Comparison of ENCODE assay signal across 9 mouse cellular contexts in genomic region chr17:7863745-7864144, GRCm38 (mm10). TPM values are rescaled to one million over a fixed set of nuclear protein-coding genes. Genes with fewer than 3 reads are reported as not detected.
DNase-seq lines count a peak whose midpoint lies in the region; ATAC-seq and TF ChIP-seq lines count a peak whose summit lies in the region.
"Had no signal": no experiment of that assay in that cellular context is flagged by ENCODE, and none has a peak within 500 bp of the region (broad histone marks: within the 10 kb centered on the region; RNA-seq: fewer than 3 reads in every experiment).

No protein-coding gene starts in this region.

- DNase-seq in heart, postnatal 0 days (ENCODE audit: low spot score): peak; percentile 34
- no peak for DNase-seq in heart, embryonic 10.5 days (ENCODE audit: low spot score)
- peak; percentile 39 for DNase-seq in c-Kit-positive CD71-positive TER-119-positive erythroid progenitor cells, embryonic 14.5 days (ENCODE audit: low spot score)
- DNase-seq in gastrocnemius, adult 8-10 months (ENCODE audit: low spot score in 2 of 2): peak; percentile 17 to 49
- DNase-seq in layer of hippocampus, postnatal 36 days: peak; percentile 49 to 74
- DNase-seq in neural tube, embryonic 11.5 days (ENCODE audit: low spot score): peak; percentile 65
- peak; percentile 41 to 81 for DNase-seq in thymus, postnatal 10 days (ENCODE audit: low spot score in 2 of 2)

- H3K27me3 ChIP-seq in heart, postnatal 0 days (ENCODE audit: control insufficient read depth, insufficient read depth, low read length): peaks cover 8% of the 10 kb centered on the region; the same call in 1 of the 2 replicates
- peaks cover 10% of the 10 kb centered on the region for H3K27me3 ChIP-seq in heart, embryonic 10.5 days (ENCODE audit: insufficient read depth, poor library complexity, severe bottlenecking)
- H3K27me3 ChIP-seq in E14TG2a.4 (ENCODE audit: insufficient read depth, low read length): no peaks in the 10 kb centered on the region
- H3K27me3 ChIP-seq in neural tube, embryonic 11.5 days (ENCODE audit: control insufficient read depth, insufficient read depth, low read length): no peaks in the 10 kb centered on the region
- H3K27me3 ChIP-seq: embryonic facial prominence, embryonic 12.5 days had no signal

- H3K36me3 ChIP-seq in heart, postnatal 0 days (replicated peaks; ENCODE audit: control insufficient read depth, insufficient read depth, low read length): no peaks in the 10 kb centered on the region
- no peaks in the 10 kb centered on the region for H3K36me3 ChIP-seq in heart, embryonic 10.5 days
- H3K36me3 ChIP-seq in E14TG2a.4 (ENCODE audit: insufficient read depth, low read length): no peaks in the 10 kb centered on the region
- H3K36me3 ChIP-seq in neural tube, embryonic 11.5 days (ENCODE audit: control insufficient read depth, insufficient read depth, low read length): no peaks in the 10 kb centered on the region
- H3K36me3 ChIP-seq: embryonic facial prominence, embryonic 12.5 days had no signal

- H3K9ac ChIP-seq in heart, postnatal 0 days (replicated peaks; ENCODE audit: low read depth, low read length): no peak overlapping the region
- H3K9ac ChIP-seq in neural tube, embryonic 11.5 days (ENCODE audit: low read length): no peak overlapping the region
- H3K9ac ChIP-seq: embryonic facial prominence, embryonic 12.5 days had no signal

- TF ChIP-seq CTCF in heart, postnatal 0 days (IDR thresholded peaks at IDR 0.05; ENCODE audit: low read depth): peak; percentile 96
- TF ChIP-seq CTCF in E14TG2a.4 (conservative IDR thresholded peaks at IDR 0.05; ENCODE audit: low read length): peak; percentile 93

- H3K4me2 ChIP-seq in heart, postnatal 0 days (ENCODE audit: low read depth, low read length): no peak overlapping the region
- no peak overlapping the region for H3K4me2 ChIP-seq in neural tube, embryonic 11.5 days (ENCODE audit: low read depth)
- H3K4me2 ChIP-seq: embryonic facial prominence, embryonic 12.5 days had no signal

- no peaks in the 10 kb centered on the region for H3K9me3 ChIP-seq in heart, postnatal 0 days (replicated peaks; ENCODE audit: control insufficient read depth, low read length)
- H3K9me3 ChIP-seq in heart, embryonic 10.5 days: no peaks in the 10 kb centered on the region
- H3K9me3 ChIP-seq in E14TG2a.4 (ENCODE audit: low read length): no peaks in the 10 kb centered on the region
- no peaks in the 10 kb centered on the region for H3K9me3 ChIP-seq in neural tube, embryonic 11.5 days (ENCODE audit: control insufficient read depth, low read length)
- H3K9me3 ChIP-seq: embryonic facial prominence, embryonic 12.5 days had no signal

- no peak overlapping the region for H3K27ac ChIP-seq in heart, postnatal 0 days (ENCODE audit: low read depth)
- H3K27ac ChIP-seq in heart, embryonic 10.5 days: no peak overlapping the region
- H3K27ac ChIP-seq in neural tube, embryonic 11.5 days (ENCODE audit: low read depth, low read length): no peak overlapping the region
- H3K27ac ChIP-seq: embryonic facial prominence, embryonic 12.5 days had no signal

- H3K4me1 ChIP-seq in heart, postnatal 0 days (ENCODE audit: control insufficient read depth, insufficient read depth): no peaks in the 10 kb centered on the region
- 0 out of 2 replicates have a peak, but pooled peaks cover 4% of the 10 kb centered on the region for H3K4me1 ChIP-seq in heart, embryonic 10.5 days
- peaks cover 4% of the 10 kb centered on the region; the same call in 1 of the 2 replicates for H3K4me1 ChIP-seq in E14TG2a.4 (replicated peaks; ENCODE audit: low read depth, low read length)
- no peaks in the 10 kb centered on the region for H3K4me1 ChIP-seq in neural tube, embryonic 11.5 days (ENCODE audit: control insufficient read depth, insufficient read depth, low read length)
- H3K4me1 ChIP-seq: embryonic facial prominence, embryonic 12.5 days had no signal

- TF ChIP-seq EP300 in heart, postnatal 0 days (IDR thresholded peaks at IDR 0.05; ENCODE audit: low read depth): no peak

- H3K4me3 ChIP-seq in heart, postnatal 0 days (ENCODE audit: low read depth, low read length): no peak overlapping the region
- H3K4me3 ChIP-seq in heart, embryonic 10.5 days: no peak overlapping the region
- no peak overlapping the region for H3K4me3 ChIP-seq in E14TG2a.4 (replicated peaks; ENCODE audit: low read length)
- H3K4me3 ChIP-seq in neural tube, embryonic 11.5 days (ENCODE audit: low read depth, low read length): no peak overlapping the region
- H3K4me3 ChIP-seq: embryonic facial prominence, embryonic 12.5 days had no signal

- WGBS in heart, postnatal 0 days: 23% methylated on average over 4 of the region's 4 CpGs
- WGBS in heart, embryonic 10.5 days: 27% methylated on average over 4 of the region's 4 CpGs
- WGBS in neural tube, embryonic 11.5 days: 26% methylated on average over 4 of the region's 4 CpGs

- ATAC-seq in heart, postnatal 0 days (ENCODE audit: insufficient read depth, low read depth): no peak
- no peak for ATAC-seq in neural tube, embryonic 11.5 days (ENCODE audit: insufficient read depth, low FRiP score, low TSS enrichment)

RNA-seq across cellular contexts. Expression of gene Fndc1, which starts 36.6 kb away (rescaled TPM):
- 30.5 and 49.5 TPM in 2 replicates for total RNA-seq in heart, postnatal 0 days (2014; rRNA removed; ENCODE audit: low replicate concordance)
- polyA plus RNA-seq in heart, postnatal 0 days (2015; fragmentation: Nextera tagmentation; extraction: Ambion mirVana): 22.1 and 26.0 TPM in 2 replicates
- 0.48 and 0.60 TPM in 2 replicates for polyA plus RNA-seq in heart, embryonic 10.5 days (2016; fragmentation: Nextera tagmentation; extraction: Ambion mirVana)
- total RNA-seq in gastrocnemius, adult 8-10 months (2022): 10 to 100 TPM; 15.8 to 29.7 (median 18.6) TPM
- total RNA-seq in layer of hippocampus, postnatal 36 days (2021): 10 to 100 TPM; 10.2 to 11.8 TPM
- polyA plus RNA-seq in neural tube, embryonic 11.5 days (2014; fragmentation: Nextera tagmentation; extraction: Ambion mirVana): 0.86 and 1.3 TPM in 2 replicates
